Mouse (Mus musculus) E14TG2a.4 (cell line): ENCODE measurements around the gene Cnpy2.
"Not testable (repeated sequence)": the region's sequence is repeated elsewhere in the genome, so short reads cannot be mapped to it uniquely, and the experiment has no call there.

Experiments used
- H3K27me3 ChIP-seq: 2 replicates; pipeline ENCODE4 v1.6.1; 2014; ENCODE audit warnings: low read length, control low read depth; ENCODE audit not compliant: insufficient read depth
- H3K36me3 ChIP-seq: 2 replicates; pipeline ENCODE4 v1.6.1; 2014; ENCODE audit warnings: low read length, control low read depth; ENCODE audit not compliant: insufficient read depth
- H3K4me1 ChIP-seq: replicated peaks from 2 replicates; pipeline ENCODE4 v1.6.1; 2014; ENCODE audit warnings: low read depth, low read length, control low read depth
- H3K4me3 ChIP-seq: replicated peaks from 2 replicates; pipeline ENCODE4 v1.5.1; 2014; ENCODE audit warnings: mild to moderate bottlenecking, low read length
- H3K9me3 ChIP-seq: 2 replicates; pipeline ENCODE4 v1.6.1; 2014; ENCODE audit warnings: low read length, control low read depth
- CTCF ChIP-seq: conservative IDR thresholded peaks from 2 replicates; pipeline ENCODE4 v1.5.1; 2014; ENCODE audit warnings: low read length
- NANOG ChIP-seq: IDR thresholded peaks from 2 replicates; pipeline ENCODE4 v1.6.1; 2014; ENCODE audit warnings: borderline replicate concordance, low read length, mixed read lengths
- POU5F1 ChIP-seq: IDR thresholded peaks from 2 replicates; pipeline ENCODE4 v1.6.1; 2014; ENCODE audit warnings: low read length, borderline replicate concordance

The Cnpy2 gene

DNA sequence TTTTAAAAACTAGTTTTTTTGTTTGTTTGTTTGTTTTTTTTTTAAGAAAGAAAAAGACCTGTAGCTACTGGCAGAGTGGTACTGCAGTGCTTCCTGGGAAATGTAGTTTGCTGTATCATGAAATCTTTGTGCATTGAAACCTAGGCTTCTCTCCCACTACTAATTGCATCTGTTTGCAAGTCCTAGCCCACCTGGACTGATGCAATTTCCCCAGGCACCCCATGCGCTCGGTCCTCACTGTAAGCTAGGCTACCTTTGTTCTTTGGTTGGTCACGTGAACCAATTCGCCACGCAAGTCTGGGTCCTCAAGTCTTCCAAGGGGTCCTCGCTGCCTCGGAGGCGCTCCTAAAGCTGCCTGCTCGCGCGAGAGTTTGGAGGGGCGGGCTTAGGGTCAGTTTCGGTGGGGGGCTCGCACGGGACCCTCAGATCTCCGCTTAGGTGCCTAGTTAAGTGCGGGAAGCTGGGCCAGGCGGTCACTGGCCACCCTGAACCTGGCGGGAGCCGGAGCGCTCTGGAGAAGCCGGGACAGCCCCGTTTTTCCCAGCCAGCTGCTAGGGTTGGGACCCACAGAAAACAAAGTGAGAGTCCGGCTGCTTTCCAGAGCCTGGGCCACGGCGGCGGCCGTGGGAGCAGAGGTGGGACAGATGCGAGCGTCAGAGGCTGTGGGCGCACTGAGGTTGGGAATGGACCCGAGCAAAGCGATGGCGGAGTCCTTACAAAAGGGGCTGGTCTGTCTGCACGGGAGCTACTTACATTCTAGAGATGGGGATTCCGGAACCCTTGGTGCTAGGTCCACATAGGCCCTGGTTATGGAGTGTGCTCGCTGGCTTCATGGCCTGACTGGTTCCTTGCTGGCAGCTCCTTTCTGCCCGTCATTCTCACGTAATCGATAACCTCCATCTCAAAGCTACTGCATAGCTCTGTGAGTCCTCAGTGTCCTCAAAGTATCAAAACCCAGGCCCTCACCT lies at the start of gene Cnpy2:
Cnpy2 (plus strand) TSS at position 319 of the 968 bp plus-strand sequence.
- peaks cover 44% of the 10 kb centered on the region for H3K4me1 ChIP-seq
- H3K36me3 ChIP-seq = peaks cover 70% of the 10 kb centered on the region
- TF ChIP-seq NANOG = no peak
- TF ChIP-seq CTCF = no peak
- no peak for TF ChIP-seq POU5F1
- H3K4me3 ChIP-seq = peak within 1 kb of the TSS; percentile 95
- H3K9me3 ChIP-seq = no peaks in the 10 kb centered on the region
- H3K27me3 ChIP-seq = no peaks in the 10 kb centered on the region

- H3K4me3 ChIP-seq, H3K9me3 ChIP-seq, H3K27me3 ChIP-seq: not testable (repeated sequence)
- peaks cover 30% of the 10 kb centered on the region for H3K36me3 ChIP-seq
- H3K4me1 ChIP-seq = peaks cover 47% of the 10 kb centered on the region
These were observed 49.3 kb upstream of the Cnpy2 start for GRCm38 (mm10) chr10:128272819-128273439.

- H3K9me3 ChIP-seq, H3K27me3 ChIP-seq, H3K4me3 ChIP-seq: not testable (repeated sequence)
These were observed 46.9 kb upstream of the Cnpy2 start for GRCm38 (mm10) chr10:128275374-128275773.

DNA sequence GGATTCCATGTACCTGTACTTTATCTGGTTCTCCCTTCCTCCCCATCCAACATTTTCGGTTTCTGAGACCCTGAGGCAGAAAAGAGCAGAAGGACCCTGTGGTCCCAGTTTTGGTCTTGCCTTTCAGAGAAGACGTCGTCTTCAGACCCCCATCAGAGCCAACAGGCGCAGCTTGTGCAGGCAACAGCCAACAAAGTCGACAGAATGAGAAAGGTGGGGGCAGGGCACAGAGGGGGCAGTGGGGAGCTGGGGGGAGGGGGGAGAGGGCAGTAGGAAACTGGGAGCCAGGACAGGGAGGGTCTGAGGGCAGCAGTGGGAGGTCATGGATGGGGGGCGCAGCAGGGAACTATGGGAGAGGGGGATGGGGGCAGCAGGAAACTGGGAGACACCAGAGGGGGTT lies 44.1 kb upstream of the Cnpy2 start:
- Histone ChIP-seq H3K9me3 (no peaks in the 10 kb centered on the region), H3K4me1 (peaks cover 38% of the 10 kb centered on the region), H3K27me3 (no peaks in the 10 kb centered on the region), H3K4me3 (no peak overlapping the region), H3K36me3 (peaks cover 72% of the 10 kb centered on the region)
- TF ChIP-seq POU5F1 (no peak), NANOG (no peak), CTCF (no peak)

More at GRCm38 (mm10) chr10:128275374-128275773, 46.9 kb upstream of the Cnpy2 start:
- H3K4me1 ChIP-seq = peaks cover 25% of the 10 kb centered on the region
- peaks cover 47% of the 10 kb centered on the region for H3K36me3 ChIP-seq

DNA sequence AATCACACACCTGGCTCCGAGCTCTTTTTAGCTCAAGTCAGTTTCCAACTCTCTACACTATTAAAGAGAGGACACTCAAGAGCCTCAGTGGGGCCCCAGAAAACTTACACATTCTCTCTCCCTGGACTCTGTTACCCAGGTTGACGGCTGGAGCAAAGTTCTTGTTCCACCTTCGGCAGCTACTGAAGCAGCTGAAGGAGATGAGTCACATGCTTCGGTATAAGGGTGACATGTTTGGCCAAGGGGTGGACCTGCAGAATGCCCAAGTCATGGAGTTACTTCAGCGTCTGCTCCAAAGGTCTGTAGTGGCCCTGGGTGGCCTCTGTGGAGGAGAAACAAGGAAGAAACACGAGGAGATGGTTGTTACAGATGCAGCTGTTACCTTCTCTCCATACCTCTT lies 41.3 kb upstream of the Cnpy2 start:
- H3K27me3 ChIP-seq = no peaks in the 10 kb centered on the region
- H3K4me3 ChIP-seq = no peak overlapping the region
- H3K9me3 ChIP-seq = no peaks in the 10 kb centered on the region
- TF ChIP-seq POU5F1 = no peak
- no peak for TF ChIP-seq NANOG
- TF ChIP-seq CTCF = no peak
- H3K36me3 ChIP-seq = peaks cover 85% of the 10 kb centered on the region
- H3K4me1 ChIP-seq = peaks cover 60% of the 10 kb centered on the region

DNA sequence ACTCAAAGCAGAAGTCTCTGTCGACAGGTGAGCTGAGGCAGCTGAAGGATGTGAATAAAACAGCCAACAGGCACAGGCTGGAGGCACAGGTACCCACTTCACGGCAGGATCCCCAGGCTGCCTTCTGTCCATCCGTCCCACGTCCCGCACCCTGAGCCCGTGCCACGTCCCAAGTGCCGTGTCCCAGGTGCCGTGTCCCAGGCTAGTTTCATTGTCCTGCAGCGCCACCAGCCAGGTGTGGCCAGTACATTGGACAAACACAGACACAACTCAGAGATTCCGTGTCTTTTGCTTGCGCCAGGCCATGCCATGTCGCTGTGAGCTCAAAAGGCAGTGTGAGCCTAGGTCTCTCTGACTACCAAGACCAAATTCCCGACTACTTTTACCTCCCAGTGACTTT lies 40.6 kb upstream of the Cnpy2 start:
- no peak for TF ChIP-seq POU5F1
- no peak for TF ChIP-seq NANOG
- TF ChIP-seq CTCF = no peak
- Histone ChIP-seq H3K9me3 (no peaks in the 10 kb centered on the region), H3K36me3 (peaks cover 87% of the 10 kb centered on the region), H3K4me3 (no peak overlapping the region), H3K4me1 (peaks cover 67% of the 10 kb centered on the region), H3K27me3 (no peaks in the 10 kb centered on the region)

GRCm38 (mm10) chr10:128282886-128283450 lies 39.3 kb upstream of the Cnpy2 start:
- no peak for TF ChIP-seq CTCF
- no peak for TF ChIP-seq NANOG
- TF ChIP-seq POU5F1 = no peak
- no peaks in the 10 kb centered on the region for H3K27me3 ChIP-seq
- peaks cover 63% of the 10 kb centered on the region for H3K4me1 ChIP-seq
- peaks cover 84% of the 10 kb centered on the region for H3K36me3 ChIP-seq
- H3K4me3 ChIP-seq = peak overlapping the region; percentile 69
- H3K9me3 ChIP-seq = no peaks in the 10 kb centered on the region

DNA sequence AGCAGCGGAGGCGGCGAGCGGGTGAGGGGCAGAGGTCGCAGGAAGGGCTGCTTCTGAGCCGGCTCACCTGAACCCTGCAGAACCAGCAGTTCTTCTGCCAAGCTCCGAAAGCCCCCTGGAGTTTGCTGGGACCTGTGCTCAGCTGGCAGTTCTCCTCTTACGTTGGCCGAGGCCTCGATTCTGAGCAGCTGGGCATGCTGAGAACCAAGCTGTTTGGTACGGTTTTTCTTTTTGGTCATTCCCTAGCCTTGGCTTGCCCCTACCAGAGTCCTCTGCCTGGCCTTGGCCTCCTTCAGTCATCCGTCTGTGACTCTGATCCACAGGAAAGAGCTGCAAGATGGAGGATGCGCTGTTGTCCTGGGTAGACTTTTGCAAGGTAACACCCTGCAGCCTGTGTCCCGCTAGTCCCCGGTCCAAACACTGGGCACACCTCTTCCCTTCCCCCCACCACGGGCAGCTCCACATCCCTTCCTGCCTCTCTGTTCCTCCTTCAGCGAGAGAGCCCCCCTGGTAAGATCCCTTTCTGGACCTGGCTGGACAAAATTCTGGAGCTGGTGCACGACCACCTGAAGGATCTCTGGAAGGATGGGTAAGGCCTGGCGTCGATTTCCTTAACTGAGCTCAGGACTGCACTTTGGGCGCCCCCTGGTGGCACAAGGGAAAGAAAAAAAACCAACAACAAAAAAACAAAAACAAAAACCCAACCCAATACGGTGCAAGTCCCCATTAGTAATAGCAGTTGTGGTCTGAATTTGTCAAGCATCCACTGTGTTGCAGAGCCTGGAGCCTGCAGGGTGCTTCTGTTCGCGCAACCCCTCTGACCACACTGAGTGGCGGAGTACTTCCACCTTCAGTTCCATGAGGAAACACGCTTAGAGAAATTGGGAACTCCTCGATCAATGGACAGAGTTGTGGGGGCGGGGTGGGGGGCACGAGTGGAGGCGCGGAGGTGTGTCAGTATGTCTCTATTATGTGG lies 38.4 kb upstream of the Cnpy2 start:
- H3K27me3 ChIP-seq = no peaks in the 10 kb centered on the region
- H3K4me3 ChIP-seq = peak overlapping the region; percentile 69
- TF ChIP-seq CTCF = peak; percentile 56
- no peak for TF ChIP-seq NANOG
- peaks cover 88% of the 10 kb centered on the region for H3K36me3 ChIP-seq
- H3K9me3 ChIP-seq = no peaks in the 10 kb centered on the region
- H3K4me1 ChIP-seq = peaks cover 63% of the 10 kb centered on the region

- H3K4me1 ChIP-seq = peaks cover 15% of the 10 kb centered on the region
These were observed 31.7 kb upstream of the Cnpy2 start for GRCm38 (mm10) chr10:128290594-128290993.

More at GRCm38 (mm10) chr10:128290594-128290993, 31.7 kb upstream of the Cnpy2 start:
- peaks cover 62% of the 10 kb centered on the region for H3K36me3 ChIP-seq
- not testable (repeated sequence) for H3K27me3 ChIP-seq, H3K9me3 ChIP-seq, H3K4me3 ChIP-seq
